In genomic region chr11:66902801-66903200, GRCm38 (mm10) we compare ENCODE assay signal across 20 mouse cellular contexts. TPM values are rescaled to one million over a fixed set of nuclear protein-coding genes. Genes with fewer than 3 reads are reported as not detected.
"Had no signal": no experiment of that assay in that cellular context is flagged by ENCODE, and none has a peak within 500 bp of the region (broad histone marks: within the 10 kb centered on the region; RNA-seq: fewer than 3 reads in every experiment).

No protein-coding gene starts in this region.

- H3K4me2 ChIP-seq: neural tube, embryonic 13.5 days; neural tube, embryonic 15.5 days; stomach, embryonic 15.5 days had no signal

- H3K4me3 ChIP-seq: neural tube, embryonic 13.5 days; neural tube, embryonic 15.5 days; stomach, embryonic 15.5 days had no signal

- DNase-seq: retina, postnatal 1 day; right cerebral cortex, adult 18-20 months; right cerebral cortex, postnatal 14 days; right cerebral cortex, postnatal 25 days; right cerebral cortex, postnatal 4 days; spleen, adult 18-20 months; thymus, adult 18-20 months; thymus, adult 2 months; thymus, postnatal 14 days; thymus, postnatal 25 days; thymus, postnatal 36 days; thymus, postnatal 4 days had no signal

- H3K36me3 ChIP-seq: neural tube, embryonic 13.5 days; neural tube, embryonic 15.5 days; stomach, embryonic 15.5 days had no signal

- H3K4me1 ChIP-seq: stomach, embryonic 15.5 days had no signal

- H3K9ac ChIP-seq: neural tube, embryonic 13.5 days; neural tube, embryonic 15.5 days; stomach, embryonic 15.5 days had no signal

- H3K9me3 ChIP-seq: neural tube, embryonic 13.5 days; neural tube, embryonic 15.5 days; stomach, embryonic 15.5 days had no signal

- H3K27me3 ChIP-seq: neural tube, embryonic 15.5 days; stomach, embryonic 15.5 days had no signal

- H3K27ac ChIP-seq: neural tube, embryonic 13.5 days; neural tube, embryonic 15.5 days; stomach, embryonic 15.5 days; stomach, postnatal 0 days had no signal

RNA-seq across cellular contexts. Expression of gene Pirt, which starts 9.0 kb away (rescaled TPM):
- polyA plus RNA-seq: spleen, adult 2 months; testis, adult 2 months; thymus, postnatal 0 days had no signal

RNA-seq across cellular contexts. Expression of gene Tmem238l, which starts 53.6 kb away (rescaled TPM):
- polyA plus RNA-seq: neural tube, embryonic 13.5 days; neural tube, embryonic 14.5 days; neural tube, embryonic 15.5 days; spleen, adult 2 months; testis, adult 2 months had no signal
